Mouse (Mus musculus): ENCODE results near the gene Phyhd1. TPM values are rescaled to one million over a fixed set of nuclear protein-coding genes. Genes with fewer than 3 reads are reported as not detected.

The Phyhd1 gene
- polyA plus RNA-seq (2015; fragmentation: Nextera tagmentation; extraction: Ambion mirVana), result 5.0 and 6.0 TPM in 2 replicates

DNA sequence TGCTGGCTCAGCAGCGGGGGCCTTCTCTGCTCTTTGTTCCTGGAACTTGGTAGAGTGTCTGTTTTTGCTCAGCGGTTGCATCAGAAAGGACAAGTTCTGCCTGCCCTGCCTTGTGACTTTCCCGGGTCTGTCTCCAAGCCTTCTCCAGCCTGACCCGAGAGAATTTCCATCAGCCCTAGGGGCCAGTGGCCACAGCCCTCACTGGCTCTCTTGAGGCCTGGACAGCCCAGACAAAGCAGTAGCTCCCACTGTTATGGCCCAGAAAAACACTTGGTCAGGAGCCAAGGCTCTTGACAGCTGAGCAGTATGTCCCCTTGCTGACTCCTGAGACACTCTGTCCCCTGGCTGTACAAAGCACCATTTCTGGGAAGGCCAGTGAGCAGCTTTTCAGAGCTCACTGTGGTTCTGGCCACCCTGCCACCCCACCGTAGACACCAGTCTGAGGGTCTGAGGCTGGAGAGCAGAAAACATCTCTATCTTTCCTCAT, at the start of gene Phyhd1:
Gene Phyhd1 (plus strand): TSS at position 437 of the 487 bp plus-strand sequence.
- peaks cover 32% of the 10 kb centered on the region for H3K36me3 ChIP-seq
- no peak within 1 kb of the TSS for H3K4me3 ChIP-seq (replicated peaks)
- ATAC-seq (ENCODE audit: insufficient number of reproducible peaks, low FRiP score, low TSS enrichment, low read depth), result no peak
- peak within 1 kb of the TSS; percentile 21; the same call in 1 of the 2 replicates for H3K9ac ChIP-seq
- H3K4me2 ChIP-seq (replicated peaks), result 0 out of 2 replicates have a peak within 1 kb of the TSS, but pooled peaks have one; percentile 12
- 22% methylated on average over 5 of the region's 5 CpGs for WGBS
- no peaks in the 10 kb centered on the region for H3K9me3 ChIP-seq (replicated peaks)
- H3K4me1 ChIP-seq, result peaks cover 43% of the 10 kb centered on the region
- H3K27me3 ChIP-seq, result no peaks in the 10 kb centered on the region
- peak within 1 kb of the TSS; percentile 89 for H3K27ac ChIP-seq (replicated peaks)

DNA sequence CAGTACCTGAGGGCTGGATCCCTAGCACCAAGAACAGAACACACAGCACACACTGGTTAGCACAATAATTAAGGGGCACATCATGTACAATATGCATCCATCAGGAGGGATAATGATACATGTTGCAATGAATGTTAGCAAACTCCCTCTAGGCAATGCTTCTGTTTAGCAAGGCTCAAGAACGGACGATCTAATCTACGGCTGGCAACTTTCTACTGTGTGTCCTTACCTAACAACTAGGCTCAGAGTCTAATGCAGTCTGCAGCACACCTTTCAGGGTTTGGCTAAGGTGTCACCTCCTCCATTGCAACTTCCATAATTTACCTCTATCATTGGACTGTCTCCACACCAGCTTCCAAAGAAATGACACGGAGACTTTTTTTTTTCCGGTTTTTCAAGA, 49.7 kb upstream of the Phyhd1 start:
- H3K4me2 ChIP-seq (replicated peaks), result no peak overlapping the region
- no peaks in the 10 kb centered on the region for H3K9me3 ChIP-seq (replicated peaks)
- H3K4me1 ChIP-seq, result no peaks in the 10 kb centered on the region
- 88% methylated on average over 5 of the region's 5 CpGs for WGBS
- H3K4me3 ChIP-seq (replicated peaks), result no peak overlapping the region
- no peaks in the 10 kb centered on the region for H3K36me3 ChIP-seq
- no peak overlapping the region for H3K9ac ChIP-seq
- ATAC-seq (ENCODE audit: insufficient number of reproducible peaks, low FRiP score, low TSS enrichment, low read depth), result no peak
- H3K27ac ChIP-seq (replicated peaks), result no peak overlapping the region
- no peaks in the 10 kb centered on the region for H3K27me3 ChIP-seq

DNA sequence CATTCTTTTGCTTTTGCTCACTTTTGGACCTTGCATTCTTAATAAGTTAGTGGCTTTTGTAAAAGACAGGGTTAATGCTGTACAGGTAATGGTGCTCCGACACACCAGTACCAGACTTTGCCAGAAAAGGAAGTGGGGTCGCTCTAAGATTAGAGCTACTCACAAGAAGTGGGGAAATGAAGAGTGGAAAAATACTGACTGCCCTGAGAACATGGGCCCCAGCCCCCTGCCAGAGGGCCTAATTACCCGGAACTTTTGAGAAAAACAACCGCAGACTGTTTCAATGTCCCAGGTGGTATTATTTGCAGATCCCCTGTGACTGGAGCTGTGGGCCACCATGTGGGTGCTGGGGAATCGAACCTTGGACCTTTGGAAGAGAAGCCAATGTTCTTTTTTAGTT, 30.4 kb upstream of the Phyhd1 start:
- Histone ChIP-seq H3K36me3 (peaks cover 10% of the 10 kb centered on the region; the same call in 1 of the 2 replicates), H3K4me2 (replicated peaks) (no peak overlapping the region), H3K9me3 (replicated peaks) (0 out of 2 replicates have a peak, but pooled peaks cover 1% of the 10 kb centered on the region), H3K9ac (no peak overlapping the region), H3K27me3 (no peaks in the 10 kb centered on the region), H3K4me3 (replicated peaks) (no peak overlapping the region), H3K4me1 (peaks cover 29% of the 10 kb centered on the region), H3K27ac (replicated peaks) (no peak overlapping the region)
- no peak for ATAC-seq (ENCODE audit: insufficient number of reproducible peaks, low FRiP score, low TSS enrichment, low read depth)
- WGBS, result 75% methylated on average over 5 of the region's 5 CpGs

DNA sequence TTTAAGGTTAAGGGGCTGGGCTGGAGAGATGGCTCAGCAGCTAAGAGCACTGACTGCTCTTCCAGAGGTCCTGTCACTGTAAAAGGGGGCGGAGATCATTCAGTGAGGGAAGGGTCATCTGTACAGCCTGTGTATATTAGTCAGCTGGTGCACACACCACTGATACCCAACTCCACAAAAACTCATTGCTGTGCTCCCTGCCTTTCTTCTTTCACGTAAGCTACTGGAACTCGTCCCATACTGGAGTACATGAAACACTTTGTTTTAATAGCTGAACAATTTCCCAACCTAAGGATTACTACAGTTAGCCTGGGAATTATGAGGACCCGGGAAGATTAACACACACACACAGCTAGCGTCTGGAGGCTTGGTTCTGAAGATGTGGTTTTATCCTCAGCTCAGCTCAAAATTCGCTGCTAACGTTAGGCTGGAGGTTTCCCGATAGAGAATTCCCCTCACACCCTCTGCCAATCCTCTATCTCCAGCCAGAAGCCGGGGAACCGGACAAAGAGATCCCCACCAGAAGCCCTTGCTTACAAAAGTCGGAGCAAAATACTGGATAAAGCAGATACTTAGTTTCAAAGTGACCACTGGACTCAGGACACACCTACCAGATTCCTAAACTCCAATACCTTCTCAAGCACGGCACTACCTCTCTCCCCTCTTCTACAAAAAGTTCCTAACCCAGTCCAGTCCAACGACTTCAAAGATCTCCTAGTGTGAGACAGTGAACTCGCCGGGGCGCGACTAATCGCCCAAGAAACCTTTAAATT, 29.4 kb upstream of the Phyhd1 start:
- Histone ChIP-seq H3K36me3 (peaks cover 20% of the 10 kb centered on the region), H3K4me2 (replicated peaks) (peak overlapping the region; percentile 66), H3K9me3 (replicated peaks) (no peaks in the 10 kb centered on the region), H3K27ac (replicated peaks) (peak overlapping the region; percentile 93), H3K4me1 (peaks cover 29% of the 10 kb centered on the region), H3K4me3 (replicated peaks) (peak overlapping the region; percentile 72), H3K27me3 (no peaks in the 10 kb centered on the region), H3K9ac (peak overlapping the region; percentile 47)
- WGBS, result 3% methylated on average over 18 of the region's 18 CpGs
- no peak for ATAC-seq (ENCODE audit: insufficient number of reproducible peaks, low FRiP score, low TSS enrichment, low read depth)

DNA sequence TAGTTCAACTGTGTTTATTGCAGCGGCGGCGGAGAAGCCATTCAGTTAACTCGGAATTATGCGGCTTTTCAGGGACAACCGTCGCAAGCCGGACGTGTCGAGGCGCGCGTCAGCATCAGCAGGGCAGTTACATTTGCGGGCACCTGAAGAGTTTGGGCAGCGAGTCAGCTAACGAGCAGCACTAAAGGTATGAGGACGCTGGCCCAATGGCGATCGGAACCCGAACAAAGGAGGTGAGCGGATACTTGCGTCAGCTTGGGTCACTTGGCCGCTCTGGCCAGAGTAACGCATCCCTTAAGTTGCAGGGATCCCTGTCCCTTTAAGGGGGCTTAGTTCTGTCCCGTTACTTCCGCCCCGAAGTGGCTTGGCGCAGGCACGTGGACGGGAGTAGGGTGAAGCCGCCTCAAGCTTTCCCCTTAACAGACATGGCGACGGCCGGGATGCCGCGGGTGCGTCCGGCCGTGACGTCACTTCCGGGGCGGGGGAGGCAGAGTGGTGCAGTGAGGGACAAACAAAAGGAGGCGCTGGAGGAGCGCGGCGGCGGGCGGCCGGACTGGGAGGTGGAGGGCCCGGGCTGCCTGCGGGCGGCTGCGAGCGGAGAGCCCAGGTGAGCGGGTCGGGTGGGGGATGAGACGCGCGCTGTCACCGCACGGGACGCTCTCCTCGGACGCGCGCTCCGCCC, 28.7 kb upstream of the Phyhd1 start, which contains the start of gene Lrrc8a:
Gene Lrrc8a (plus strand): TSS at position 517 of the 682 bp plus-strand sequence.
- H3K27ac ChIP-seq (replicated peaks), result peak within 1 kb of the TSS; percentile 93
- no peaks in the 10 kb centered on the region for H3K9me3 ChIP-seq (replicated peaks)

DNA sequence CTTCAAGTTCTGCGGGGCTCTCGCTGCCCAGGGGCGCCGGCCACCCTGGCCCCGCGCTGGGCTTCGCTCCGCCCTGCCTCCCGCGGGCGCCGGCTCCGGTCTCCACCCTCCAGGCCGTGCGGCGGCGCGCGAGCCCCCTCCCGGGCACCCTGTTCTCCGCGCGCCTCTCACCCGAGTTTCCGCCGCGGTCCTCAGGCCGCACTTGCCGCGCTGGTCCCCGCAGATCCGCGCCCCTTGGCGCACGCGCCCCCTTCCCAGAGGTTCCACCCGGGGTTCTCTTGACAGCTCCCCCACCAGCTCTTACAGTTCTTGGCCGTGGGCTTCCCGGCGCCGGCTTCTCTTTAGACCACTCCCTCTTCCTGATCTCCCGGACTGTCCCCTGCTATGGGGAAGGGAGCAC, 28.1 kb upstream of the Phyhd1 start:
- no peaks in the 10 kb centered on the region for H3K27me3 ChIP-seq
- H3K4me3 ChIP-seq (replicated peaks), result peak overlapping the region; percentile 72
- peak; percentile 91 for ATAC-seq (ENCODE audit: insufficient number of reproducible peaks, low FRiP score, low TSS enrichment, low read depth)
- H3K9ac ChIP-seq, result peak overlapping the region; percentile 64
- no peaks in the 10 kb centered on the region for H3K9me3 ChIP-seq (replicated peaks)
- peaks cover 33% of the 10 kb centered on the region for H3K36me3 ChIP-seq
- peak overlapping the region; percentile 93 for H3K27ac ChIP-seq (replicated peaks)
- peaks cover 36% of the 10 kb centered on the region for H3K4me1 ChIP-seq
- WGBS, result 0% methylated on average over 36 of the region's 42 CpGs
- H3K4me2 ChIP-seq (replicated peaks), result peak overlapping the region; percentile 66

More for the DNA sequence above, 28.7 kb upstream of the Phyhd1 start, which contains the start of gene Lrrc8a:
- H3K9ac ChIP-seq, result peak within 1 kb of the TSS; percentile 64
- H3K4me1 ChIP-seq, result peaks cover 33% of the 10 kb centered on the region
- H3K36me3 ChIP-seq, result peaks cover 27% of the 10 kb centered on the region
- no peaks in the 10 kb centered on the region for H3K27me3 ChIP-seq
- peak within 1 kb of the TSS; percentile 66 for H3K4me2 ChIP-seq (replicated peaks)
- WGBS, result under 1% methylated on average over 66 of the region's 67 CpGs
- ATAC-seq (ENCODE audit: insufficient number of reproducible peaks, low FRiP score, low TSS enrichment, low read depth), result peak; percentile 97
- peak within 1 kb of the TSS; percentile 72 for H3K4me3 ChIP-seq (replicated peaks)

DNA sequence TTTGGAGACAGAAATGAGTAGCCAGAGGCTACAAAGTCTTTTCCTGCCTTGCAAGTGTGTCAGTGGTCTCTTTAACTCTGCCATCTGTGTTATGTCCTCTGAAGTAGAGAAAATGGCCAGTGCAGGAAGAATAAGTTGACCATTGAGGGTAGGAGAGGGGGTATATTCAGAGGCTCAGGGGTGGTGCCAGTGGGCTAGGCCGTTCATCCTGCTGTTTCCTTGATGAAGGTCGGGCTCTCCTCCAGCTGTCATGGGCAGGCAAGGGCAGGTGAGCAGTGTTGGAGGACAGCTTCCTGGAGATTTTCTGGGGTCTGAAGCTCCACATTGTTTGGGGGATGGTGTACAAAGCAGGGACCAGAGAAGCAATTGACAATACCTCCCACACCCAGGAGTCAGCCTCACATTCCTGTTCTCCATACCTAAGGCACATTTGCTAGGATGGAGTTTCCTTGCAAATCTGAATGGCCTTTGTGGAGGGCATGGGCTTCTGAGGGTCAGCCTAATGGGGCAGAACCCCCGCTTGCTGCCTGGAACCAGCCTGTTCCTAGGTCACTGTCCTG, 27.0 kb upstream of the Phyhd1 start:
- Histone ChIP-seq H3K4me3 (replicated peaks) (peak overlapping the region; percentile 72), H3K4me2 (replicated peaks) (peak overlapping the region; percentile 66), H3K36me3 (peaks cover 42% of the 10 kb centered on the region), H3K4me1 (peaks cover 36% of the 10 kb centered on the region), H3K27me3 (no peaks in the 10 kb centered on the region), H3K27ac (replicated peaks) (0 out of 2 replicates have a peak overlapping the region, but pooled peaks have one; percentile 23), H3K9me3 (replicated peaks) (no peaks in the 10 kb centered on the region), H3K9ac (0 out of 2 replicates have a peak overlapping the region, but pooled peaks have one; percentile 64)
- 75% methylated on average over 3 of the region's 3 CpGs for WGBS
- no peak for ATAC-seq (ENCODE audit: insufficient number of reproducible peaks, low FRiP score, low TSS enrichment, low read depth)

DNA sequence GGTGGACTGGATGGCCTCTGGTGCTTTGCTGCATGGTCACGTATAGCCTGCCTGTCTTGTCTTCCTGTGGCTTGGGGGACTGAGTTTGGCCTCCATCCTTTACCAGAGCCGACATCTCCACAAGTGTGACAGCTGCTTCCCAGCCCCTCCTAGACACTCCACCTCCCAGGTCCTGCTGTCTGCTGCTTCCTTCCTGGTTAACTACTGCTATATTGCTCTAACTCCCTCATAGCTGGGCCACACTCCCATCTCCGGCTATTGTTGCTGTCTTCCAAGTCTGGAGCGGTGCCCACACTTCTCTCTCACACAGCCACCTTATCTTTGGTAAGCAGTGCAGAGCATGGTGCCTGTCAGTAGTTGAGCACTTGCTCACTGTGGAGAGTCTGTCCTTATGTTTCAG, 26.2 kb upstream of the Phyhd1 start:
- H3K36me3 ChIP-seq, result peaks cover 46% of the 10 kb centered on the region
- no peaks in the 10 kb centered on the region for H3K27me3 ChIP-seq
- H3K4me2 ChIP-seq (replicated peaks), result 0 out of 2 replicates have a peak overlapping the region, but pooled peaks have one; percentile 66
- 81% methylated on average over 4 of the region's 4 CpGs for WGBS
- H3K4me3 ChIP-seq (replicated peaks), result no peak overlapping the region
- no peaks in the 10 kb centered on the region for H3K9me3 ChIP-seq (replicated peaks)
- H3K27ac ChIP-seq (replicated peaks), result no peak overlapping the region
- H3K4me1 ChIP-seq, result peaks cover 40% of the 10 kb centered on the region
- no peak overlapping the region for H3K9ac ChIP-seq
- no peak for ATAC-seq (ENCODE audit: insufficient number of reproducible peaks, low FRiP score, low TSS enrichment, low read depth)

DNA sequence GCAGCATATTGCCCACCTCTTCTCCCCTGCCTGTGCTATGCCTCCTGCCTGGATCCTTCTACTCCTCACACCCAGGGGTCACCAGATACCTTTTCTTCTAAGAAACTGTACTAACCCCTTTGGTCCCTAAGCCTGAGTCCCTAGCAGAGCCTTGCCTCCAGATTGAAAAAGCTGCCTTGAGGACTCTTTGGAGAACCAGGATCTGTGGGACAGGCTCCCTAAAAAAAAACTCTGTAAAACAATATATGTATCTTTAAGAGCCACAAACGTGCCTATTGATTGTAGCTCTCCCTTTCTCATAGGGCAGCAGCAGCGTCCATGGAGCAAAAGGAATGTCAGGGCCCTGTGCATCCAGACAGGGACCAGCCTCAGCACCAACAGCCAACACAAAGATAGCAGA, 25.7 kb upstream of the Phyhd1 start, which contains the start of gene Gm28035:
Gene Gm28035 (plus strand): TSS at position 301 of the 400 bp plus-strand sequence.
- H3K4me2 ChIP-seq (replicated peaks), result peak within 1 kb of the TSS; percentile 66; the same call in 1 of the 2 replicates
- no peaks in the 10 kb centered on the region for H3K9me3 ChIP-seq (replicated peaks)
- H3K27ac ChIP-seq (replicated peaks), result 0 out of 2 replicates have a peak within 1 kb of the TSS, but pooled peaks have one; percentile 23
- peaks cover 41% of the 10 kb centered on the region for H3K4me1 ChIP-seq
- H3K27me3 ChIP-seq, result no peaks in the 10 kb centered on the region
- H3K36me3 ChIP-seq, result peaks cover 46% of the 10 kb centered on the region
- ATAC-seq (ENCODE audit: insufficient number of reproducible peaks, low FRiP score, low TSS enrichment, low read depth), result no peak
- H3K9ac ChIP-seq, result no peak within 1 kb of the TSS
- H3K4me3 ChIP-seq (replicated peaks), result no peak within 1 kb of the TSS
- 85% methylated on average over 2 of the region's 2 CpGs for WGBS

DNA sequence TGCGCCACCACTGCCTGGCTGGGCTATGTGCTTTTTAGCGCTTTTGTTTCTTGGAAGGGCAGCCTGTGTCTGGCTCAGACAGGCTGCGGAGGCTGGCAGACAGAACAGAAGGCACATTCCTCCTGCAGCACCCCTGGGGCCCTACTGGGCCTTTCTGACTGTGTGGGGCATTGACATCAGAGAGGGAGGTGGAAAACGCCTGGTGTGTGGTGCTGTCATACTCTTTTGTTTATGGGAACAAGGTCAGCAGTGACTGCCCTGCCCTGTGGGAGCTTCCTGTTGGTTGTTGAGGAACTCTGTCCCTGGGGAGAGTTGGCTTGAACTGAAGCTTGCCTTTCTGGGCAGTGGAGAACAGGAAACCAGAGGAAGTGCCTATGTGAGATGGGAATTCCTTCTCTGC, 23.5 kb upstream of the Phyhd1 start:
- no peak overlapping the region for H3K4me2 ChIP-seq (replicated peaks)
- H3K4me1 ChIP-seq, result peaks cover 33% of the 10 kb centered on the region
- peaks cover 46% of the 10 kb centered on the region for H3K36me3 ChIP-seq
- H3K27me3 ChIP-seq, result no peaks in the 10 kb centered on the region
- H3K9ac ChIP-seq, result no peak overlapping the region
- no peaks in the 10 kb centered on the region for H3K9me3 ChIP-seq (replicated peaks)
- H3K4me3 ChIP-seq (replicated peaks), result no peak overlapping the region
- 36% methylated on average over 4 of the region's 4 CpGs for WGBS
- H3K27ac ChIP-seq (replicated peaks), result 0 out of 2 replicates have a peak overlapping the region, but pooled peaks have one; percentile 17
- no peak for ATAC-seq (ENCODE audit: insufficient number of reproducible peaks, low FRiP score, low TSS enrichment, low read depth)

Measured in embryonic facial prominence, embryonic 15.5 days (tissue).